Mouse (Mus musculus): ENCODE results near the gene Palld.

Palld gene

GRCm38 (mm10) chr8:61515931-61516744 is 386.4 kb downstream of the Palld start:
- TF ChIP-seq GATA4 (IDR thresholded peaks at IDR 0.05; ENCODE audit: insufficient replicate concordance, low read length) = no peak

GRCm38 (mm10) chr8:61515110-61515930 is 387.2 kb downstream of the Palld start:
- no peak for TF ChIP-seq GATA4 (IDR thresholded peaks at IDR 0.05; ENCODE audit: insufficient replicate concordance, low read length)

GRCm38 (mm10) chr8:61502277-61502676 is 400.2 kb downstream of the Palld start:
- no peak for TF ChIP-seq GATA4 (IDR thresholded peaks at IDR 0.05; ENCODE audit: insufficient replicate concordance, low read length)

- TF ChIP-seq GATA4 (IDR thresholded peaks at IDR 0.05; ENCODE audit: insufficient replicate concordance, low read length) = no peak
Observed at GRCm38 (mm10) chr8:61500914-61501313, 401.6 kb downstream of the Palld start.

GRCm38 (mm10) chr8:61499035-61499434 is 403.5 kb downstream of the Palld start:
- no peak for TF ChIP-seq GATA4 (IDR thresholded peaks at IDR 0.05; ENCODE audit: insufficient replicate concordance, low read length)

GRCm38 (mm10) chr8:61497110-61497509 is 405.4 kb downstream of the Palld start:
- TF ChIP-seq GATA4 (IDR thresholded peaks at IDR 0.05; ENCODE audit: insufficient replicate concordance, low read length) = no peak

GRCm38 (mm10) chr8:61488631-61489030 is 413.9 kb downstream of the Palld start:
- no peak for TF ChIP-seq GATA4 (IDR thresholded peaks at IDR 0.05; ENCODE audit: insufficient replicate concordance, low read length)

- TF ChIP-seq GATA4 (IDR thresholded peaks at IDR 0.05; ENCODE audit: insufficient replicate concordance, low read length) = no peak; the same call in 1 of the 2 replicates
Observed at GRCm38 (mm10) chr8:61487597-61488156, 414.8 kb downstream of the Palld start, which contains the start of gene Cbr4. Gene Cbr4, plus strand, starts transcription at chr8:61487734.

- no peak for TF ChIP-seq GATA4 (IDR thresholded peaks at IDR 0.05; ENCODE audit: insufficient replicate concordance, low read length)
Observed at GRCm38 (mm10) chr8:61486923-61487529, 415.5 kb downstream of the Palld start.

- no peak for TF ChIP-seq GATA4 (IDR thresholded peaks at IDR 0.05; ENCODE audit: insufficient replicate concordance, low read length)
Observed at GRCm38 (mm10) chr8:61480260-61480967, 422.1 kb downstream of the Palld start.

- no peak for TF ChIP-seq GATA4 (IDR thresholded peaks at IDR 0.05; ENCODE audit: insufficient replicate concordance, low read length)
Observed at GRCm38 (mm10) chr8:61479506-61480214, 422.8 kb downstream of the Palld start.

GRCm38 (mm10) chr8:61478793-61479192 is 423.7 kb downstream of the Palld start:
- TF ChIP-seq GATA4 (IDR thresholded peaks at IDR 0.05; ENCODE audit: insufficient replicate concordance, low read length) = no peak

GRCm38 (mm10) chr8:61478150-61478549 is 424.3 kb downstream of the Palld start:
- TF ChIP-seq GATA4 (IDR thresholded peaks at IDR 0.05; ENCODE audit: insufficient replicate concordance, low read length) = no peak

GRCm38 (mm10) chr8:61476160-61476559 is 426.3 kb downstream of the Palld start:
- no peak for TF ChIP-seq GATA4 (IDR thresholded peaks at IDR 0.05; ENCODE audit: insufficient replicate concordance, low read length)

Data from liver, adult (tissue).